Mouse (Mus musculus) yolk sac, embryonic 10.5 days (tissue): ENCODE results near the gene Ambra1.
A peak's percentile ranks its signal among the peaks of the same experiment; 100 is the strongest.

Experiments used
- DNase-seq: peaks from one replicate; pipeline ENCODE4 v3.0.0-alpha.2; 2017; ENCODE audit warnings: low spot score

Gene Ambra1

DNA sequence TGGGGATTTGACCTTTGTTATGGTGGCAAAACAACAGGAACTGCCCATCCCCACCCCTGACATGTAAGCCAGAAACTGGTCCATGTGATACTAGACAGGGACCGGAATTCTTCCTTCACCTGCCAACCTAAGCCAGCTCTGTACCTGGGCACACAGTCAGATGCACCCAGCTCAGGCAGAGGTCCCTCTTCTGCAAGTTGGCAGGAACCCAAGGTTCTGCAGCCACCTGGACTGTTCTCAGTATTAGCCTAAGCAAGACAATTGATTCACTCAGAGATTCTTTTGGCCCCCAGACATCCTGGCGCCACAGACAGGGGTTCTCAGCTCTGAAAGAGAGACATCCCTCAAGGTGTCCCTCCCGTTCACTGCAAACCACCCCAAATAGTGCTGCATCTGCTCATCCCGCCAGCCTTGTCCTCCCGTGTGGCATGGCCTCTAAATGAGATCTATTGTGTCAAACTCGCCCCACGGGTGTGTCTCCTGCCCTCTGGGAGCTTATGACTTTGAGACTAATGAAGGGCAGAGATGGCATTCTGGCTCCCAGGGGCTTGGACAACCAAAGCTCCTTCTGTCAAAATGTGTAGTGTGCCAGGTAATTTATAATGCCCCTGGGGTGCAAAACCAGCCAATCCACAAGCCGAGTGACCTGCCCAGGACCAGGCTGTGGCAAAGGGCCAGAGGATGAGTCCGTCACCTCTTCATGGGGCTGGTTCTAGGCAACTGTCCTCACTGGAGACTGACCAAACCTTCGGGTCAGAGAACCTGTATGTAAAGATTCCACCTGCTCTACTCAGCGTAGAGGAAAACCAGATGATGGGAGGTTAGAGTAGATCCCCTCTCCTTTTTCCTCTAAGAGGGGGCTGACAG is 229.8 kb downstream of the Ambra1 start:
- no peak for DNase-seq

DNA sequence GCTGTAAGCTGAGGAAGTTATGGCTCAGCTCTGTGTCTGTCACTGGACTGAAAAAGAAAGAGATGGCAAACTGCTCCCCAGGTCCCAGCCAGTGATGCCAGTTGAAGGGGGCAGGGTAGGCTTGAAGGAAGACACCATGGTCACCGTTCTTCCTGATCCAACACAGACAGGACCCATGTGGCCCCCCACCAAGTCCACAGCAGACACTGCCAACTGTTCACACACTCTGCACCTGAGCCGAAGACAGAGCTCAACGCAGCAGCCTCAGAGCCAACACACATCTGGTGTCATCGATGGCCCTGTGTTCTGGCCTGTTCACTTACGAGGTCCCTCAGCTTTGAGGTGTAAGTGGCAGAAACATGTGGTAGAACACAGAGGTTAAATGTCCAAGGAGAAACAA is 230.5 kb downstream of the Ambra1 start:
- DNase-seq, result no peak

DNA sequence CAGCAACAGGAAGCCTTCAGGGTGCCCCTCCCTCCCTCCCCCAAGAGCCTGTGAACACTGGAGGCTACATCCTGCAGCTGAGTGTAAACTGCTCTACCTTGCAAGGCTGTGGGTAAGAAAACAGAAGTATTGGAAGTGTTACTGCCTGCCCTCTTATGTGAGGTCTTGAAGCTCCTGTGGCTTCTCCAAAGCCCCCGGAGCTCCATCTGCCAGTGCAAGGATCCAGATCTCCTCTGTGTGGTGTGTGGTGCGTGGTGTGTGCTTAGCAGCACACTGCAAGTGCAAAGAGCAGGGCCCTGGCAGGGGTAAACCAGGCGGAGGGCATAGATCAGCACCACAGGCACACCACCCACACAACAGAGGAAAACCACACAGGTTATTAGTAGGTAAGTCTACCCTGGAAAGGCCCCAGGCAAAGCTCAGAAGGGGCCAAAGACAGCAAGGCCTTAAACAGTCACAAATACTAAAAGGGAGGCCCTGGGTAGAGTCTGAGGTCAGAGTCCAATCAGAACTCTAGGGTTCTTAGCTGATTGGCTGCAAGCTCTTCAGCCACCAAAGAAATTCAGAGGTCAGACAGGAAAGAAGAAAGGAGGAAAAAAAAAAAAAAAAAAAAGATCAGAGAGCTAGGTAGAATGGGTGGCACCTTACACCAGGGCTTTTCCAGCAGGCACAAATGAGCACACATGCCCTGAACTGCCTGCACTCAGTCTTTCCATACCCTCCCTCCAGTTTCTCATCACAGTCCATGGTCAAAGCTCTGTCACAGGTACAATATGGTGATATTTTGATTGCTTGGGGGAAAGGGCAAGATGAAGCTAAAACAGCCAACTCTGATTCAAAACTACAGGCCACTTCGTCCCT is 232.2 kb downstream of the Ambra1 start:
- DNase-seq, result no peak

DNA sequence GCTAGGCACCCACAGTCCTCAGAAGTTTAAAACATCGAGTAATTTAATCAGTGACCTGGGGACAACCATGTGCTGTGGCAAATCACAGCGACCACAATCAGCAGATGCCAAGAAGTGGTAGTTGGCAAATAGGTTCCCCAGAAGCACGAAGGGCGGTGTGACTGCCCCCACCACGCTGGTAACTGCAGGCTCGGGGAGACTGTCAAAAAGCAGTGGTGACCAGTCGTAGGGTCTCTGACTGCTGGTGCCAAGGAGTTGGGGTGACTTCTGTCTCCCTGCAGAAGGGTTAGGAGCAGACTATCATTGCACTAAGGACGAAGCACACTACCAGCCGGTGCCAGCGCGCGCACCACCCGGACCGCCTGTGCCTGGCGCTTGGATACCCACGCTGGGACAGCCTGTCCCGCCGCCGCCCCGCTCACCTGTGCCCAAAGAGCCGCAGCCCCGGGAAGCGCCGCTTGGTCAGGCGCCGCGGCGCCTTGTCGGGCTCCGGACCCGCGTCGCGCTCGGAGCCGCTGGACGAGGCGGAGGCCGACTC is 233.0 kb downstream of the Ambra1 start:
- DNase-seq, result peak; percentile 57

DNA sequence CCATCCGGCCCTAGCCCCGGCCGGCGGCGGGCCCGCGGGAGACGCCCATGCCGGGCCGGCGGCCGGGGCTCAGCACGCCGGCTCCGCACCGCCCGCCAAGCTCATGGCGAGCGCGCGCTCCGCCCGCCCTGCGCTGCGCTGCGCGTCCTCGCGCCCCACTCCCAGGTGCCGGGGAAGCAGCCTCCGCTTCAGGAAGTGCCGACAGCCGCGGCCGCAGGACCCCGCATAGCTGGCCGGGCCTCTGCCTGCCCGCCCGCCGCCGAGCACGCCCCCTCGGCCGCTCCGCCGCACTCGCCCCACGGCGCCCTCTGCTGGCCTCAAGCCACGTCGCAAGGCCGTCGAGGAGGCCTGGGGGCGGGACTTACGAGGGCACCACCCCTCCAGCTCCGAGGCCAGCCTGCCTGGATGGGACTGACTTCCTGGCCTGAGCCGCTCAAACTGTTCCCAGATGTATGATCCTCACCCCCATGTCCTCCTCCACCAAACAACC is 233.6 kb downstream of the Ambra1 start:
- peak; percentile 93 for DNase-seq

DNA sequence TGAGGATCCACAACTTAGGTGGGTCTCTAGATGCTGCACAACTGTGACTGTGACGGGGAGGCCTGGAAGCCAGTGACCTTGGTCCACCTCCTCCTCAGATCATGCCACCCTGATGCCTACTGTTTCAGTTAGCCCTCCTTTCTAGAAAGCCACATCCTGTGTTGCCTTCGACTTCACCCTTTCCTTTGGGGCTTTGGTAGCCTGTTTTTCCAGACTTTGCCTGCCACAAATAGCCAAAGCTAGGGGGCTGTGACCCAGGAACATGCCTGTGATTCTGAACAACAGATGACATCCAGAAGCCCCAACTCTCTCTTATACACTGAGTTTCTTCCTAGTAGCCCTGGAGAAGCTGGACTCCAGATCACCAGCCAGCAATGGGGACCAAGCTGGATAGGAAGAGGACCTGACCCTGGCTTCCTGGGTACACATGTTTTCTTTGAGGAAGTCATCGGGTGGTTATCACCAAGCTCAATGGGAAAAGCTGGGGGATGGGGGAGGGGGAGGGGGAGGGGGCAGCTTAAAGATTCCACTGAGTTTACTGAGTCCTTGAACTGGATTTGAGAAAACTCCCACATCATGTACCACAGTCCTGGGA is 234.8 kb downstream of the Ambra1 start:
- DNase-seq, result no peak

DNA sequence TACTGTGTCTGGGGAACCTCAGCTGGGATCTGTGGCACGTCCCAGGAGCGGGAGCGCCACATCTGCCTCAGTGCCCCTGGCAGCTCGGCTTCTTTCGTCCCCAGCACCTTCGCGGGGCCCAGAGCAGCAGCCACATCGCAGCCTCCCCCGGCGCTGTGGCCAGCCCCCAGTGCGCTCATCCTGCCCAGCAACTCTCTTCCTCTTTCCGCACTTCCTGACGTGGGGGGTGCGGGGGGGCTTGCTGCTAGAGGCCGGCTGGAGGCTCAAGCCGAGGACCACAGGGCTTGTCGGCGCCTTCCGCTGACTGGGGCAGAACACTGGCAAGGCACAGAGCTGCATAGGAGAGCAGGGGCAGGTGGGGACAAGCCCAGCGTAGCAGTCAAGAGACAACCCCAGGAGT is 235.5 kb downstream of the Ambra1 start:
- DNase-seq, result no peak

DNA sequence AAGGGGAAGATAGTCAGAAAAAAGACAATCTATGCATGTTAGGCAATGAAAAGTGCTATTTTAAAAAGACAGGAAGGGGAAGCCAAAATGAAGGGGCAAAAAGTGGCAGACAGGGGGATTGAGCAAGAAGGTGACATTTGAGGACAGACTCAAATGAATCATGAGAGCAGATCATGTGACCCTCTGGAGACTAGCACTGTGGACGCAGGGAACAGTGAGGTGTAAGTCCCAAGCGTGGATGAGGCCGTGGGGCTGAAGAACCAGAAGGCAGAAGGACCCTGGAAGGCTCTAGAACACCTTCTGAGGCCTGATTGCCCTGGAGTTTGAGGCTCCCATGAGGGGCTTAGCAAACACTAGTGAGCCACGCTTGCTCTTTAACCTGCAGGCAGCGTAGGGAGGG is 236.4 kb downstream of the Ambra1 start:
- no peak for DNase-seq

DNA sequence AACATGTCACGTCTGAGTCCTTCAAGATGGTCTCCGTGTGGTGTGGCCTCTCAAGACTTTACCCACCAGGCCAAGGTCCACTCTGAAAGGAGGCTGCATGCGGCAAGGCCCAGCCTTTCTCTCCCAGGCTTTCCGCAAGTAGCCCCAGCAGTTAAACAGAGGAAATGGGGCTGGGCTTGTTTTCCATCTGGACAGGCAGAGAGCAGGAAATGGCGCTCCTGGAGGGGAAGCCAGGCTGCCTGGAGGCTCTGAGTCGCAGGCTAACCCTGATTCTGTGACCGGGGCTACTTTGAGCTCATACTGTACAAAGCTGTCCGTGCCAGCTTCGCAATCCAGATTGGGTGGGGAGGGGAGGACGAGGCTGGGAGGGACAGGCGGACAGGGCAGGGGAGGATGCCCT is 238.0 kb downstream of the Ambra1 start:
- no peak for DNase-seq
